Mouse (Mus musculus): ENCODE measurements at regions not wholly inside any gene's neighbourhood (a gene's known extent, or its start where the extent isn't known, plus 50 kb on each side); places are given as distances from the start of the nearest gene placed in this dataset.
A peak's percentile ranks its signal among the peaks of the same experiment; 100 is the strongest.

DNA sequence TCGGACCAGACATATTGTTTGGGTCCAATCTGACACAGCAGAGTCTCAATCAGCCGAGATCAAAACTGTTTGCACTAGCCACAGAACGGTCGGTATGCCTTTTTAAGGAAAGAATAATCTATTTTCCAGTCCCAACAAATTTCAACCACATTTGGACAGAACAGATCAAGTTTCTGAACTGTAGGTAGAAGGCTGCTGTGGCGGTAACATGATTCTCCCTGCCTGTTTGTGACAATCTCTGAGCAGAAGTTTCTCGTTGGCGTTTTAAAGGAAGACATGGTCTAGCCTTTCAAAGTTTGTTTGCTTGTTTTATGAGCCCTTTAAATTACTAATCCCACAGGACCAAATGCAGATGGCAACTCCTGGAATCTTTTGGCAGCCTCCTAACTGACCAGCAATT, 339.6 kb downstream of the Slc4a3 start:
- intact Hi-C loops (cut with DNase I), result no loop called here
- DNase-seq, result no peak

- no peak for DNase-seq
- intact Hi-C loops (cut with DNase I), result no loop called here
These were observed 342.6 kb downstream of the Slc4a3 start for GRCm38 (mm10) chr1:75888499-75889208.

- intact Hi-C loops (cut with DNase I), result no loop called here
- no peak for DNase-seq
These were observed 344.0 kb downstream of the Slc4a3 start for GRCm38 (mm10) chr1:75889847-75890591.

DNA sequence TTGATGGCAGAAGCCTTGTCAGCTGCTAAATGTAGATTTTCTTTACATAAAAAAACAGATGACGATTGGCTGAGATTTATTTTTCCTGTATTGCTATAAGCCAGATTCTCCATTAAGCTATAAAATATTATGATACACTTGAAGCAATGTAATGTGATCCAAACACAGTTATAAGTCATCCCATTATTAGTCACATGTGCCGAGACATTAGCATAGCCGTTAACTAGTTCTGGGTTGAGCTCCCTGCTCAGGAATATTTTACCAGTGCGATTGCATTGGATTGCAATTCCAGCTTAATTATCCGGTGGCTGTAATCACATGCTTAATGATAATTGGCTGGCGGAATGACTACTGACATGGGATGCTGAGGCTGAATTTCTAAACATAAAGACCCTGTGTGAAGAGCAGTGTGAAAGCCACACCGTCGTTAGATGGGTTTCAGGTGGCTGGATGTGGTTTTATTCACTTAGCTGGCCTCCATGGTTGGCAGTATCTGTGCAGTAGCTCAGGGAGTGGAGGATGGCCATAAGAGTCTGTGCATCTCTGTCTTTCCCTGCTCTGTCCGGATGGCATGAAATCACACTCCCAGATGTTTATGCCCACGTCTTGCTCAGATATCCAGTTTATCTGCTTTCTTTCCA, 344.7 kb downstream of the Slc4a3 start:
- DNase-seq, result no peak
- intact Hi-C loops (cut with DNase I), result no loop called here

GRCm38 (mm10) chr1:75895550-75895949, 349.5 kb downstream of the Slc4a3 start:
- DNase-seq, result no peak
- intact Hi-C loops (cut with DNase I), result no loop called here

- intact Hi-C loops (cut with DNase I), result no loop called here
- no peak for DNase-seq
These were observed 355.1 kb downstream of the Slc4a3 start for GRCm38 (mm10) chr1:75901146-75901545.

- intact Hi-C loops (cut with DNase I), result no loop called here
- DNase-seq, result no peak
These were observed 359.8 kb downstream of the Slc4a3 start for GRCm38 (mm10) chr1:75905699-75906470.

DNA sequence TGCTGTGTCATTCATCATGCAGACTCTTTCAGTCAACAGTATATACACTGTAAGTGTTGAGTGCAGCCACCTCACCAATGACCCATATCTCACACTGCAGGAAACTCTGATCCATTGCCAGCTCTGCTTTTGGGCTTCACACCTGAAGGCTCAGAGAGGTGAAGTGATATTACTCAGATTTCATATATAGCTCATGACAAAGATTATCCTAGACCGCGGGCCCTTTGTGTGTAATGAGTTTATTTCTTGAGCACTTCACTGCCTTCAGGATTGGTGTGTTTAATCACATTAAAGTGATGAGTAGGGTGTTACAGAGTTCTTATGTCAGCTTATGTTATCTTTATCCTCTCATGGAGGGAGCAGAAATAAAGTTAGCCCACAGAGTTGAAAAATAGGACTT, 369.2 kb downstream of the Slc4a3 start:
- DNase-seq, result no peak
- intact Hi-C loops (cut with DNase I), result no loop called here

GRCm38 (mm10) chr1:75916181-75916580, 370.1 kb downstream of the Slc4a3 start:
- DNase-seq, result no peak
- intact Hi-C loops (cut with DNase I), result loop anchor here (2.0 kb wide), 1 partner anchor 263 kb away; no protein-coding TSS in a partner anchor

DNA sequence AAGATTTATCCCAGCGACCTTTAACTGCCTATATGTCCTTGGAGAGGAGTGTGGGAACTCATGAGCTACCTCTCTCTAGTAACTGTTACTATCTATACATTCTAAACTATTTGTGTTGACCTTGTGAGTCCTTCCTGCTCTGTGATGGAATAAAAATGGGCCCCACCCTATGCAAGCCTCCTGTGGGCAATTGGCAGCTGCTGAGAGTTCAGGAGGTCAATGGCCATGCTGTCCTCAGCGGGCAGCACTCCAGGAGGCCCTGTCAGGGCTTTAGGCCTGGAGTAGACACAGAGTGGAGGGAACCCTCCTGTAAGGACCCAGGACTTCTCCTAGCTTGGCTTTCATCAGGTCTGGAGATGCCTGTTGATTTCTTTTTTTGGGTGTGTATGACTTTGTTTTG, 373.1 kb downstream of the Slc4a3 start:
- intact Hi-C loops (cut with DNase I), result no loop called here

DNA sequence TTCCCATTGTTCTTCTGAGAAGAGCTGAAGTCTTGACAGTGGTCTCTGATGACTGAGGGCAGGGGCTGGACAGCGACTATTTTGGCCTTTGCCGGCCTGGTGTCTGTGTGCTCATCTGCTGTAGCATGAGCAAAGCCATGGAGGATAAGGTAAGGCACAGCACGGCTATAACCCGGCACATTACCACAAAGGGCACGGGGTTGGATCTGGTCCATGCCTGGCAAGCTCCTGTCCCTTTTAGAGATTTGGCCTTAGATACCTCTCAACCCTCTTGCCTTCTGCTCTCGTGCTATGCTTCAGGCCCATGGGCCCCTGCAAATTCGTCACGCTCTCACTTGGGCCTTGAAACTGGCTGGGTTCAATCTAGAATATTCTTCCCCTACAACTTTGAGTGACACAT, 379.0 kb downstream of the Slc4a3 start:
- no peak for DNase-seq
- intact Hi-C loops (cut with DNase I), result loop anchor here (1.0 to 10.0 kb wide), 3 partner anchors 930 to 1970 kb away; no protein-coding TSS in a partner anchor

More for the DNA sequence above, 373.1 kb downstream of the Slc4a3 start:
- DNase-seq, result no peak

GRCm38 (mm10) chr1:75925802-75926201, 379.7 kb downstream of the Slc4a3 start:
- peak; percentile 94 to 96 for DNase-seq
- intact Hi-C loops (cut with DNase I), result loop anchor here (1.0 to 10.0 kb wide), 3 partner anchors 929 to 1969 kb away; no protein-coding TSS in a partner anchor

- DNase-seq, result no peak
- intact Hi-C loops (cut with DNase I), result no loop called here
These were observed 385.8 kb downstream of the Slc4a3 start for GRCm38 (mm10) chr1:75931852-75932251.

DNA sequence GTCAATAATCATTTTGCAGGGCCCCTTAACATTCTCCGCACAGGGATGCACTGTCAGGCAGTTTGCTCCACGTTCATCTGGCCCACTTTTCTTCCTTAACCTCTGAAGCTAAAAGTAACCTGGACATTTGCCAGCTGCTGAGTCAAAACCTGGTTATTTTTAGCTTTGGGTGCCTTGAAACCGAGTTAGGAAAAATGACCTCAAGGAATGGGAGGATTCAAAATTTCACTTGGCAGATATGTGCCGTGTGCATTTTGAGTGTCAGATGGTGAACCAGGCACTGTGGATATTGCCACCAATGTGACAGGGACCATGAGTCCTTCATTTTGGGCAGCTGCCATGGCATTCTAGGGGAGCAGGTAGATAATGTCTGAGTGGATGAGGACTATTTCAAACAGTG, 387.8 kb downstream of the Slc4a3 start:
- intact Hi-C loops (cut with DNase I), result no loop called here
- DNase-seq, result peak; percentile 80 to 82

- intact Hi-C loops (cut with DNase I), result loop anchor here (5.0 kb wide), 1 partner anchor 63 kb away; no protein-coding TSS in a partner anchor
- peak; percentile 18 to 39 for DNase-seq
These were observed 388.7 kb downstream of the Slc4a3 start for GRCm38 (mm10) chr1:75934761-75935160.

DNA sequence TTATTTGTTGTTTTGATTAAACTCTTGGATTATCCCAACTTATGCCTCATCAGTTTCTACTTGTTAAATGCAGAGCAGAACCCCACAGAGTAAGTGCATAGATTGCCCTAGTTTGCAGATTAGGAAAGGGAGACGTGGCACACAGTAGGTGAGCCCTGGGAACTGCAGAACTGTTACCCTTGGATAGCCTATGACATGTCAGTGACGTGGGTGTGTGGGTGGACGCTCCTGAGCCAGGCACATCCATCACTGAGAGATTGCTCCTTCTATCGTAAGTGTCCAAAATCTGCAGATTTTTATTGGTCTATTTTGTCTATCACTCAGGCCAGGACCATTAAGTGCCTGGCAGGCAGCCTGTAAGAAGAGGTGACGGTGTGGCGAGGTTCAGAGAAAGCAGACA, 389.8 kb downstream of the Slc4a3 start:
- DNase-seq, result no peak
- intact Hi-C loops (cut with DNase I), result loop anchor here (5.0 kb wide), 1 partner anchor 61 kb away; no protein-coding TSS in a partner anchor

DNA sequence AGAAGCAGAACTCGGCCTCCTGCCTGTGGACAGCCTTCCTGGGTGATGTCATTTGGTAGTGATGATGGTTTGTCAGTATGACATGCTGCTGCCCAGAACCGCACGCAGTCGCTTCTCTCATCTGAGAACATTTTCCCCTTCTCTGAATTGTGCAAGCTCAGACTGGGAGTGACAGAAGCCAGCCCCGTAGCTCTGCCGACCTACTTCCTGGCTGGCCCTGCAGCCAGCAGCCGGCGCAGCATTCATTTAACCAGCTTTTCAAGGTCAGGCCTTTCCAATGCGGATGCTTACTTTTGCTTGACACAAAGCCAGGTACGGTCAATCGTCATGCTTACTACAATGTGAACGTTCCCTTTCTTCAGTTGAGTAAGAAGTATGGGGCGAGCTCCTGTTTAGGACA, 390.5 kb downstream of the Slc4a3 start:
- peak; percentile 63 to 65 for DNase-seq
- intact Hi-C loops (cut with DNase I), result loop anchor here (5.0 kb wide), 1 partner anchor 61 kb away; no protein-coding TSS in a partner anchor

DNA sequence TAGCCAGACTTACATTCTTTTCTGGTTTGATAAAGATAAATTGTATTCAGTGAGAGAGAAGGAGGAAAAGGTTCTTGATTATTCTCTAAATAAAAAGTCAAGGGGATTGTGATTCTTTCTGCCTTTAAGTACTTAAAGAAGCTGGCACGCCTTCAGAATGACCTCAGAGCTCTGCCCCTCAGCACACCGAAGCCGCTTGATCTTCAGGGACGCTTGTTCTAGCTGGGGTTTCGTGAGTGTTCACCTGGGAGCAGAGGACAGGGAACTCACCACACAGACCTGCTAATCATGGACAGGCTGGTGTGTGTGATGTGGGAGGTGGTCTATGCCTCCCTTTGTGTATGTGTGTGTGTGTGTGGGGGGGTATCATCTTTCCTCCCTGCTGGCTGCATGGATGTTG, 391.3 kb downstream of the Slc4a3 start:
- intact Hi-C loops (cut with DNase I), result loop anchor here (5.0 kb wide), 1 partner anchor 60 kb away; no protein-coding TSS in a partner anchor
- peak; percentile 21 to 27 for DNase-seq

GRCm38 (mm10) chr1:75946290-75946839, 400.3 kb downstream of the Slc4a3 start:
- intact Hi-C loops (cut with DNase I), result no loop called here
- DNase-seq, result no peak

All from heart, postnatal 10 days (tissue).